Mouse (Mus musculus): ENCODE measurements around the gene Prkg1. TPM values are rescaled to one million over a fixed set of nuclear protein-coding genes. Genes with fewer than 3 reads are reported as not detected.

Gene Prkg1
- polyA plus RNA-seq, 1 experiment from 2014 or later, result 12.0 TPM

DNA sequence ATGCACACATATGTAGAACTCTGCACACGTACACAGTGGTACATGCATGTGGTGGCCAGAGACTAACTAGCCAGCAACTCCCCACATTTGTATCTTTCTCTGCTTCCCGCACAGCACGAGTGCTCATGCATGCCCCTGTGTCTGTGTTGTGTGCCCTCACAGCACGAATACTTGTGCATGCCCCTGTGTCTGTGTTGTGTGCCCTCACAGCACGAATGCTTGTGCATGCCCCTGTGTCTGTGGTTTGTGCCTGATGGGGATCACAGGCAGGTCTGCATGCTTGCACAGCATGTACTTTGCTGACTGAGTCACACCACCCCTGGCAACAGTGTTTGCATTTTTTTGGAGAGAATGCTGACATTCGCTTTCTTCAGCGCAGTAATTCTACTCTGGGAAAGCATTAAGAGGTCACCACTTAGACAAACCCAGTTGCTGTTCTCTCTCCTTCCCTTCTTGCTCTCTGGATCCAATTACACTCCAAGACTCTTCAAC lies 233.5 kb downstream of the Prkg1 start:
- Histone ChIP-seq H3K4me3 (no peak overlapping the region), H3K4me1 (peaks cover 11% of the 10 kb centered on the region; the same call in 1 of the 2 replicates), H3K36me3 (no peaks in the 10 kb centered on the region), H3K9me3 (no peaks in the 10 kb centered on the region), H3K27me3 (ENCODE audit: insufficient read depth, poor library complexity, severe bottlenecking) (no peaks in the 10 kb centered on the region), H3K27ac (no peak overlapping the region)
- DNase-seq (ENCODE audit: low spot score), result no peak
- 73% methylated on average over 7 of the region's 7 CpGs for WGBS

DNA sequence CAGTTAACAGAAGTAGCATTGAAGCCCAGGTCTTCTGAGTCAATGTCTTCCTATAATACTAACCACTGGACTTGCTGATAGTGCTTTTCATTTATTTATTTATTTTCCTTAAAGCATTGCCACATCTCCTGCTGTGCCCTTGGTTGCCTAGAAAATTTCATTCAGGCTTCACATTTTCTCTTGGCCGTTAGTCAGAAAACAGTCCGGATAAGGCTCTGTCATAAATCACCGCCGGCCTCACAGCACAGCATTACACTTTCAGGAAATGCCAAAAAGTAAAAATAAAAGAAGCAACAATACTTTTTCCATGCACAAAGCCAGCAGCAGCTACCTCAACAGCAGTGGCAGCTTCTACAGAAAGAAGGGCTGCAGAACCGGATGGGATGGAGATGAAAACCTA lies 234.2 kb downstream of the Prkg1 start:
- WGBS, result 56% methylated on average over 5 of the region's 5 CpGs
- Histone ChIP-seq H3K4me1 (peaks cover 11% of the 10 kb centered on the region; the same call in 1 of the 2 replicates), H3K36me3 (no peaks in the 10 kb centered on the region), H3K27ac (no peak overlapping the region), H3K4me3 (no peak overlapping the region), H3K9me3 (no peaks in the 10 kb centered on the region), H3K27me3 (ENCODE audit: insufficient read depth, poor library complexity, severe bottlenecking) (no peaks in the 10 kb centered on the region)
- no peak for DNase-seq (ENCODE audit: low spot score)

DNA sequence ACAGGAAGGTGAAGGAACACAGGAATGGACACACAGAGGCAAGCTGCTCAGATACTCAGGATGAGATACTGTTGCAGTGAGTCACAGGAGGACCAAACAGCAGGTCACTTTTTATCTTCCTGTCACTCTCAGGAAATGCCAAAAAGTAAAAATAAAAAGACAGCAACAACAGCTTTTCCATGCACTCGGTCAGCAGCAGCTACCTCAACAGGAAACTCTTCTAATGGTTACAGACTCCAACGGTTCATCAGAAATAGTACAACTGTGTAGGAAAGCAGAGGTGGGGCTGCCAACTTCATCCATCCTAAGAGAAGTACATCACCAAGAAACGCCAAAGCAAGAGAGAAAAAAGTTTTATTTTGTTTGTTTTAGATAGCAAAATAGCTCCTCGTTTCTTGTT lies 234.9 kb downstream of the Prkg1 start:
- 55% methylated on average over 4 of the region's 4 CpGs for WGBS
- DNase-seq (ENCODE audit: low spot score), result no peak
- H3K27ac ChIP-seq, result no peak overlapping the region
- no peaks in the 10 kb centered on the region for H3K27me3 ChIP-seq (ENCODE audit: insufficient read depth, poor library complexity, severe bottlenecking)
- no peaks in the 10 kb centered on the region for H3K9me3 ChIP-seq
- H3K4me1 ChIP-seq, result peaks cover 11% of the 10 kb centered on the region; the same call in 1 of the 2 replicates
- H3K4me3 ChIP-seq, result no peak overlapping the region
- no peaks in the 10 kb centered on the region for H3K36me3 ChIP-seq

DNA sequence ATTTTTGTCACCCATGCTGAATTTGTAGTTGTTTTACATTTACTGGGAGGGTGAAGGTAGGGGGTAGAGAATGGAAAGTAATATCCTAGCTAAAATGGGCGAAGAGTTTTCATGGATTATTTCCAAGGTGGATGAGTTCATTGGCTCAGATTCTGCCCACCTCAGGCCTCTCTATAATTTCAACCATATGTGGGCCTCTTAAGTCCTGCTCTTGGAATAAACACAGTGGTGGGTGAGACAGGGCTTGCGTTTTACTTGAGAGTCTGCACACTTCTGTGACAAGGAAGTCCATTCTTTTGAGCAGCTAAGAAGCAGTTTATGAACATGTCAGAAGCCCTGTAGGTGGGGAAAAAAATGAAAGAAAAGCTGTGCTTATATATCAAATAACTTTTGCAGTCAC lies 250.3 kb downstream of the Prkg1 start:
- Histone ChIP-seq H3K27ac (no peak overlapping the region), H3K36me3 (no peaks in the 10 kb centered on the region), H3K4me1 (no peaks in the 10 kb centered on the region), H3K9me3 (no peaks in the 10 kb centered on the region), H3K4me3 (no peak overlapping the region), H3K27me3 (ENCODE audit: insufficient read depth, poor library complexity, severe bottlenecking) (no peaks in the 10 kb centered on the region)
- DNase-seq (ENCODE audit: low spot score), result no peak
- WGBS, result 78% methylated on average over 2 of the region's 2 CpGs

DNA sequence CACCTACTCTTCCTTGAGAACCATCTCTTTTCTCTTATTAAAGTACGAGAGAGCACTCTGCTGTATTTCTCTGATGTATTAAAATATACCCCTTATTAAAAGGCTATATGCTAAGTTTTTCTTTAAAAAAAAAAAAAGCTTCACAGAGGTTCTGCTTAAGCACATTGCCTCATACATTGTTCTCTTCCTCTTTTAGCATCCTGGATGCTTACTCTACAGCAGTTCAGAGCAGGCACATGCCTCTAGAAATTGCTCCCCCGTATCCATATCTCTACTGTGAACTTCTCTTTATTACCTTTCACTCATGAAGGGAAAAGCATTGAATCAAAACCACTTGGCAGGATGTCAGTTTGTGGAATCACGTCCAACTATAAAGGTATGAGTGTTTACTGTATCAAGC lies 257.0 kb downstream of the Prkg1 start:
- 65% methylated on average over 3 of the region's 3 CpGs for WGBS
- Histone ChIP-seq H3K27me3 (ENCODE audit: insufficient read depth, poor library complexity, severe bottlenecking) (no peaks in the 10 kb centered on the region), H3K27ac (no peak overlapping the region), H3K9me3 (no peaks in the 10 kb centered on the region), H3K4me1 (no peaks in the 10 kb centered on the region), H3K36me3 (no peaks in the 10 kb centered on the region), H3K4me3 (no peak overlapping the region)
- no peak for DNase-seq (ENCODE audit: low spot score)

DNA sequence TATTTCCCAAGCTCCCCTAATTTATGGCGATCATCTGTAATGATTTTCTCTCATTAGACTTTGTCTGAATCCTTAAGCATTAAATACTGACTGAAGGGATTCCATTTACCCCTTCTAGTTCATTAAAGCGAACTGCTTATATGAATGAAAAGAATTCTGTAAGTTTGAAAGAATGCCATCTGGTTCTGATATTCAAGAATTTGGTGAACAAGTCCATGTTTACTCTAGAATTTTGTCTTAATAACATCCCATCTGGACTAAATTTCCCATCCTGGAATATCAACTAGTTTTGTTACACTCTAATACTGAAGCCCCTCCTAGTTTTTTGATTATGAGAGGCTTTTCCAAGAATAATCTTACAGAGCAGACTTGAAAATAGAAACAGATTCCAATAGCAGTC lies 258.5 kb downstream of the Prkg1 start:
- WGBS, result 87% methylated on average over 2 of the region's 2 CpGs
- DNase-seq (ENCODE audit: low spot score), result no peak
- Histone ChIP-seq H3K4me3 (no peak overlapping the region), H3K27ac (no peak overlapping the region), H3K4me1 (no peaks in the 10 kb centered on the region), H3K9me3 (no peaks in the 10 kb centered on the region), H3K36me3 (no peaks in the 10 kb centered on the region), H3K27me3 (ENCODE audit: insufficient read depth, poor library complexity, severe bottlenecking) (no peaks in the 10 kb centered on the region)

DNA sequence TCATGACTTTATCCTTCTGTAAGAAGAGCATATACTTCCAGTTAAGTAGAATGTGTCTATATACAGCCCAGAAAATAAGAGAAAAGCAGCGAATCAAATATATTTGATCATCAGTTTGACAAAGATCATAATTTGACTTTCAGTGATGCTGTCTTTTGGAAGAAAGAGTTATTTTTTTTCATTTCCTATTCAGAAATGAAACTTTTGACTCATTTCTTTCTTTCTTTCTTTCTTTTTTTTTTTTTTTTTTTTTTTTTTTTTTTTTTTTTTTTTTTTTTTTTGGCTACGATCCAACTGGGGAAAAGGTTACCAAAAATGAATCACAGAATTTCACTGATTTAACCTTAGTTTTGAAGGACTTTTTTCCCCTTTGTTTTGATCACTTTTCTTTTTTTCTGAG lies 259.8 kb downstream of the Prkg1 start:
- 86% methylated on average over 2 of the region's 2 CpGs for WGBS
- H3K9me3 ChIP-seq, result no peaks in the 10 kb centered on the region
- H3K27ac ChIP-seq, result no peak overlapping the region
- H3K36me3 ChIP-seq, result no peaks in the 10 kb centered on the region
- H3K27me3 ChIP-seq (ENCODE audit: insufficient read depth, poor library complexity, severe bottlenecking), result no peaks in the 10 kb centered on the region
- DNase-seq (ENCODE audit: low spot score), result no peak
- no peaks in the 10 kb centered on the region for H3K4me1 ChIP-seq
- H3K4me3 ChIP-seq, result no peak overlapping the region

DNA sequence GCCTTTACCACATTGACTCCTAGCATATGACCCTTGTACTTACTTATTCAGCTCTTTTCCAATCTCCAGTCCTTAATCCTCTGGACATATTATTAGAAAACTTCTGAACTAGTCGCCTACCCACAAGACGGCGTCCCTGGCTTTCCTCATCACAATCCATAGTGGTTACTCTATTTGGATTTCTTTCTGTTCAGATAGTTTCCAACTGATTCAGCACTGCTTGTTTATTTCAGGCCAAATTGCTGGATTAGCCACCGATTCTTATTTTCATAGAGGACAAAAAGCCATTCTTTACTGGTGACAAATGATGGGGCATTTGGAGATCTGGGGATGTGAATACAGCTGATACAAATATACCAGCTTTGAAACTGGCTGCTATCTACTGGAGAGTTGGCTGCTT lies 267.4 kb downstream of the Prkg1 start:
- Histone ChIP-seq H3K4me3 (no peak overlapping the region), H3K27ac (no peak overlapping the region), H3K4me1 (no peaks in the 10 kb centered on the region), H3K27me3 (ENCODE audit: insufficient read depth, poor library complexity, severe bottlenecking) (no peaks in the 10 kb centered on the region), H3K9me3 (no peaks in the 10 kb centered on the region), H3K36me3 (no peaks in the 10 kb centered on the region)
- DNase-seq (ENCODE audit: low spot score), result no peak
- WGBS, result 89% methylated on average over 4 of the region's 4 CpGs

DNA sequence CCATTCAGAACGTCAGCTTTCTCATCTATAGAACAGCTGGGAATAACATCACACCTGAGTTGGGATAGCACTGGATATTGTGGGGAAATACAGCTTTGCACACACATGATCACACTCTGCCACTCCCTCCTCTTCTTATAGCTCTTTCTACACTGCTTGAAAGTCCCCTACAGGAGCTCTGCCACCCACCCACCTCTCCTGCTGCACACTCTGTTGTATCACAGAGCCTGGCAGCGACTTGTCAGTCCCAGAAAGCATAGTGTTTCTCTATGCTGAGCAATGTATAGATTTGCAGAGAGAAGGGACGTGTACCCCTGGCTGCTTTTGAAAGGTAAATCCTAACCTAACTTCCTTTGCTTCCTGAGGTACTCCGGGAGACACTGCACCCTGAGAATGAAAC lies 275.2 kb downstream of the Prkg1 start:
- Histone ChIP-seq H3K27ac (no peak overlapping the region), H3K9me3 (no peaks in the 10 kb centered on the region), H3K27me3 (ENCODE audit: insufficient read depth, poor library complexity, severe bottlenecking) (no peaks in the 10 kb centered on the region), H3K4me3 (no peak overlapping the region), H3K4me1 (no peaks in the 10 kb centered on the region), H3K36me3 (no peaks in the 10 kb centered on the region)
- DNase-seq (ENCODE audit: low spot score), result no peak
- 68% methylated on average over 4 of the region's 4 CpGs for WGBS

DNA sequence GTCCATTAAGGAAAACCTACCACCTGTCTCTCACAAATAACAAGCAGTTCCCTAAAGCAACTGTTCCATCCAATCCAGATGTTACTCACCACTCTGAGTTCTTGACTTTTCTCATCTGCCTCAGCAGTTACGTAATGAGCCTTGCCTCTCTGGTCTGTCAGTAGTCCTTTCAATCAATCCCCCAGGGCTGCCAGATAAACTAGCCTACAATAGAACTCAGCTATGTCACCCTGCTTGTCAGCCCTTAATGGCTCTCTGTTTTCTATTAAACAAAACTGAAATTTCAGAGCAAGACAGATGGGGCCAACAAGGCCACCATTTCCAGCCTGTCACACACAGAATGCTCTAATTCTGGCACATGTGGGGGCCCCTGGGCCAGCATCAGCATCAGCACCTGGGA lies 293.1 kb downstream of the Prkg1 start:
- Histone ChIP-seq H3K27me3 (ENCODE audit: insufficient read depth, poor library complexity, severe bottlenecking) (no peaks in the 10 kb centered on the region), H3K36me3 (no peaks in the 10 kb centered on the region), H3K9me3 (no peaks in the 10 kb centered on the region), H3K27ac (no peak overlapping the region), H3K4me1 (peaks cover 5% of the 10 kb centered on the region; the same call in 1 of the 2 replicates), H3K4me3 (no peak overlapping the region)
- 17% methylated on average over 1 of the region's 1 CpGs for WGBS
- DNase-seq (ENCODE audit: low spot score), result no peak

DNA sequence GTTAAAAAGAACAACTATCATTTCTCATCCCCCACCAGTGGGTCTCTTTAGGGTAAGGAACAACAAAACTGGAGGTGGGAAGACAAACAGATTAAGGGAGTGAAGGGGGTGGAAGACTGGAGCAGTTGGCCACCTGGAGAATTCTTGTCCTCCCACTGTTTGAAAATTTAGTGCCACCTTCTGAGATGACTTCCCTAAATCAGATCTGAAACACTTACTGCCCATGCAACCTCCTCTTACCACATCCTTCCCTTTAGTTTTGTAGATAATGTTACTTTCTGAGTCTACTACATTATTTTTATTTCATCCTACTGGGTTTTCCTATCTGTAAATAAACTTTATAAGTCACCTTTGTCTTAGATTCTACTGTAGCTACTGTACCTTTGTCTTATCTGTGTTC lies 304.6 kb downstream of the Prkg1 start:
- Histone ChIP-seq H3K9me3 (no peaks in the 10 kb centered on the region), H3K27ac (no peak overlapping the region), H3K36me3 (no peaks in the 10 kb centered on the region), H3K4me1 (no peaks in the 10 kb centered on the region), H3K4me3 (no peak overlapping the region), H3K27me3 (ENCODE audit: insufficient read depth, poor library complexity, severe bottlenecking) (no peaks in the 10 kb centered on the region)
- DNase-seq (ENCODE audit: low spot score), result no peak

DNA sequence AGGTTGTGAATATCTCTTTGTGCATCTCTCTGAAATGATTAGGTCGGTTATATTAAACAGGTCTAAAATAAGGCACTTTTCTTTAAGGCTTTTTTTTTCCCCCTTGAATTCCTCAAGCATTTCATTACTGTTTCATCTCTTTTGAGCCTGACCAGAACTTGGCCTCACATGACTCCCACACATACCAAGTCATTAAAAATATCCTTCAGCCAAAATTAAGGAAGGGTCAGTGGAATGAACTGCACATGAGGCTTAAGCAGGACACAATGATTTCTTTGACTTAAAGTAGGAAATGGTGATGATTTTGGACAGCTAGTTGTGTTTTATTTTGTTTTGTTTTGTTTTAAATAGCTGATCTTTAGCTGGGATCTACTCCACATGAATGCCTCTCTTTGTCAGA lies 320.7 kb downstream of the Prkg1 start:
- Histone ChIP-seq H3K27me3 (ENCODE audit: insufficient read depth, poor library complexity, severe bottlenecking) (no peaks in the 10 kb centered on the region), H3K4me3 (no peak overlapping the region), H3K36me3 (no peaks in the 10 kb centered on the region), H3K27ac (no peak overlapping the region), H3K4me1 (0 out of 2 replicates have a peak, but pooled peaks cover 2% of the 10 kb centered on the region), H3K9me3 (no peaks in the 10 kb centered on the region)
- no peak for DNase-seq (ENCODE audit: low spot score)
- 71% methylated on average over 1 of the region's 1 CpGs for WGBS

DNA sequence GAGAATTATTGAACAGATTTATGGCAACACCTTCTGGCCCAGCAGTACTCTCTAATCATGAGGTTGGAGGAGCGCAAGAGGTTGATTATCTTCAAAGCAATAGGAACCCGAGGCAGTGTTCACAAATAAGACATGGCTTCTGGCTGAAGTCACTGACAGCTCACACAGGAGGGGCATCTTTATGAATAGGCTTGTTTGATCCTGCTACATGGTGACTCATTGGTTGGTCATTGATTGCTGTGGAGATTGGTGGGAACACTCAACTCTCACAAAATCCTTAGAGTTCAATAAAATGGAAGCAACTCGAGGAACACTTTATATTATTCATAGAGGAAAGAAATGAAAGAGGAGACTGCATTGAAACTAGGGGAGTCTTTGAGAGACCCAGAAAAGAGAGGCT lies 322.5 kb downstream of the Prkg1 start:
- no peak overlapping the region for H3K27ac ChIP-seq
- 68% methylated on average over 3 of the region's 3 CpGs for WGBS
- H3K4me1 ChIP-seq, result 0 out of 2 replicates have a peak, but pooled peaks cover 2% of the 10 kb centered on the region
- H3K36me3 ChIP-seq, result no peaks in the 10 kb centered on the region
- no peak for DNase-seq (ENCODE audit: low spot score)
- no peak overlapping the region for H3K4me3 ChIP-seq
- H3K9me3 ChIP-seq, result no peaks in the 10 kb centered on the region
- H3K27me3 ChIP-seq (ENCODE audit: insufficient read depth, poor library complexity, severe bottlenecking), result no peaks in the 10 kb centered on the region

DNA sequence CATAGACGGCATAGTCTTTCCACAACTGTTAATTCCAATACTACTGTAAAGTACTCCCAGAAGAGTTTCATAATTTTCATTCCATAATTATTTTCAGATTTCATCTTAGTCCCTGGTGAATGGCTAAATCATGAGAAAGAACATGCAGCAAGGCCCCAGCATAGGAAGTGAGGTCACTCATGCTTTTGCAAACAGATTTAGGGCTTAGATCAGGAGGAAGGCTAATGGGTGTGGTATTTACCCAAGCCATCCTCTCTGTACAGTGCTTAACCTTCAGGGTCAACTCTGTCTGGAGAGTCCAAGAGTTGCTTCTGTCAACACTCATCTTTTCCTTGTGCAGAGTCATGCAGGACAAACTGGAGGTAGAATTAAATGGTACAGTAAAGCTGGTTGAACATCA lies 331.4 kb downstream of the Prkg1 start:
- WGBS, result 88% methylated on average over 1 of the region's 1 CpGs
- Histone ChIP-seq H3K9me3 (no peaks in the 10 kb centered on the region), H3K27me3 (ENCODE audit: insufficient read depth, poor library complexity, severe bottlenecking) (no peaks in the 10 kb centered on the region), H3K36me3 (no peaks in the 10 kb centered on the region), H3K27ac (no peak overlapping the region), H3K4me1 (no peaks in the 10 kb centered on the region), H3K4me3 (no peak overlapping the region)
- DNase-seq (ENCODE audit: low spot score), result no peak

Data from heart, embryonic 10.5 days (tissue).